Mouse (Mus musculus) left cerebral cortex, adult 8-10 months (tissue): Measurements from ENCODE around the gene Gm3618. TPM values are rescaled to one million over a fixed set of nuclear protein-coding genes. Genes with fewer than 3 reads are reported as not detected.
"Not testable (repeated sequence)": the region's sequence is repeated elsewhere in the genome, so short reads cannot be mapped to it uniquely, and the experiment has no call there.

Experiments used
- DNase-seq, 2 experiments: peaks; one replicate each; pipeline ENCODE4 v3.0.0; 2022; ENCODE audit warnings: low spot score in 2 of 2
- total RNA-seq, 4 experiments: library from RNA; stranded (reverse); gene quantifications; 2 replicates each; pipeline ENCODE4 v1.2.4; 2022

Gene Gm3618
- total RNA-seq = not detected

GRCm38 (mm10) chr14:6343578-6343977, at the start of gene Gm3618:
TSS of gene Gm3618 (minus strand) at chr14:6343678.
- not testable (repeated sequence) for DNase-seq

- not testable (repeated sequence) for DNase-seq
These were observed 46.7 kb upstream of the Gm3618 start, which contains the start of gene Gm16440 for GRCm38 (mm10) chr14:6390219-6390618. TSS of gene Gm16440 (minus strand) at chr14:6390319.

- not testable (repeated sequence) for DNase-seq
These were observed 38.7 kb downstream of the Gm3618 start, which contains the start of gene Gm21103 for GRCm38 (mm10) chr14:6304743-6305142. TSS of gene Gm21103 (minus strand) at chr14:6304843.

- DNase-seq = peak; percentile 1 to 7
These were observed 56.4 kb downstream of the Gm3618 start, which contains the start of gene Gm3411 for GRCm38 (mm10) chr14:6286931-6287715. TSS of gene Gm3411 (minus strand) at chr14:6287250.

Other genes with a start within 250 kb of the Gm3618 start
- under 1 TPM in 1 of 4 experiments, not detected in 3; 0.42 TPM for gene Gm8206, start 249.7 kb downstream of the Gm3618 start, total RNA-seq
- gene Gm3468, start 235.0 kb downstream of the Gm3618 start, total RNA-seq = 1 to 10 TPM; 1.0 to 1.2 (median 1.1) TPM
- gene Gm3476, start 217.9 kb downstream of the Gm3618 start, total RNA-seq = not detected
- 1 to 10 TPM in 1 of 4 experiments, under 1 TPM in 3; 0.74 to 1.5 (median 0.90) TPM for gene Gm21560, start 124.4 kb downstream of the Gm3618 start, total RNA-seq
- 1 to 10 TPM in 3 of 4 experiments, under 1 TPM in 1; 0.96 to 2.5 (median 1.9) TPM for gene Gm3411, start 56.4 kb downstream of the Gm3618 start, total RNA-seq
- gene Gm21103, start 38.8 kb downstream of the Gm3618 start, total RNA-seq = not detected
- gene Gm16440, start 46.6 kb upstream of the Gm3618 start, total RNA-seq = not detected
- 1 to 10 TPM in 1 of 4 experiments, under 1 TPM in 1, not detected in 2; 0.74 to 1.5 TPM for gene Gm3591, start 68.8 kb upstream of the Gm3618 start, total RNA-seq
- under 1 TPM in 1 of 4 experiments, not detected in 3; 0.46 TPM for gene Gm3594, start 100.9 kb upstream of the Gm3618 start, total RNA-seq
- not detected for gene Gm8356, start 193.6 kb upstream of the Gm3618 start, total RNA-seq
- gene Gm3629, start 246.9 kb upstream of the Gm3618 start, total RNA-seq = 1 to 10 TPM in 2 of 4 experiments, under 1 TPM in 2; 0.30 to 1.7 (median 0.97) TPM